Mouse (Mus musculus) right cerebral cortex, adult 2 months (tissue): Measurements from ENCODE around the gene Rpgrip1l.

ENCODE experiments used
- DNase-seq, 2 experiments: peaks; one replicate each; pipeline ENCODE4 v3.0.0; 2021 to 2022; ENCODE audit warnings: low spot score in 2 of 2

Rpgrip1l gene

DNA sequence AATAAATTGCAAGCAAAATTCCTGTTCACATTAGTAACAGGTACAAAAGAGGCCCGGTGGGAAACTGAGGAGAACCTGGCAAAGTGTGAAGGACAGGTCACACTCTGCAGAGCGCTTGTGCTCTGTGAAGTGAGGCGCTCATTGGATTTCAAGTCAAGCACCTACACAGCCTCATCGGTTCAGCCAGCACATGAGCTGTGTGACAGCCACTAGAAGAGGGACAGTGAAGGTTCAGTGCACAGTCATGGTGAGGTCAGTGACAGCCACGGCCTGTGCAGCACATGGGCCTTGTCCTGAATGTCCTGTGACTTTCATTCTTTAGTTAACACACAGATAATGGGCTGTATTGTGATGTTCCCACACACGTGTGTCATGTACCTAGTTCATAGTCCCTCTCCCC, 107.2 kb downstream of the Rpgrip1l start:
- DNase-seq = no peak

DNA sequence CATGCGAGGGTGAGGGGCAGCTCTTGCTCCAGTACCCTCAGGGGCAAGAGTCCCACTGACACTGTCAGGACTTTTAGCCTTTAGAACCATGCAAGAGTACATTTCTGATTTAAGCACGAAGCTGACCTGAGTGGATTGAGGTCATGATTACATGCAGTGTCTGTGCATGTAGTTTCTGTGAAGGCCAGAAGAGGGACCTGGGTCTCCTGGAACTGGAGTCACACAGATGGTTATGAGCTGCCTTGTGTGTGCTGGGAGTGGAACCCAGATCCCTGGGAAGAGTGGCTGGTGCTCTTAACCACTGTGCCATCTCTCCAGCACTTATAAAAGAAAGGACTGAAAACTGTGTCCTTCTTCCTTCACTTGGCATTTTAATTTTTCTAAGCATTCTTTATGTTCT, 111.9 kb downstream of the Rpgrip1l start:
- DNase-seq = no peak

DNA sequence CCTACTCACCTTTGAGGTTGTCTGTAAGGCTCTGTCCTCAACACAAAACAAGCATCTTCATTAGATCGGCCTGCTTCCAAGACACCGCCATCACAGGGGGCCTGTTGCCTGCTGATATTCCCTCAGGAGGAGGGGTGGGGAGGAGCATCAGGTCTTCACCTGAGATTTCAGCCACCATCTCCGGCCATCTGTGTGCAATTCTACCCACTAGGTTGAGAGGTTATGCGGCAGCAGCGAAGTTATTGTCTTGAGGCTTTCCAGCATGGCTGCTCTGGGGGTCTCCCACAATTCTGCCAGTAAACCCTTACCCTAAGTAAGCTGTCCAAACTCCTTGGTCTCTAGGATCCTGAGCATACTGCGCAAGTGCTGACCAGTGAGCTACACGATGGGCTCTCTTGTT, 113.2 kb downstream of the Rpgrip1l start, which contains the start of gene Aktip:
TSS of gene Aktip (minus strand) at position 101 of the 400 bp plus-strand sequence.
- DNase-seq = no peak

DNA sequence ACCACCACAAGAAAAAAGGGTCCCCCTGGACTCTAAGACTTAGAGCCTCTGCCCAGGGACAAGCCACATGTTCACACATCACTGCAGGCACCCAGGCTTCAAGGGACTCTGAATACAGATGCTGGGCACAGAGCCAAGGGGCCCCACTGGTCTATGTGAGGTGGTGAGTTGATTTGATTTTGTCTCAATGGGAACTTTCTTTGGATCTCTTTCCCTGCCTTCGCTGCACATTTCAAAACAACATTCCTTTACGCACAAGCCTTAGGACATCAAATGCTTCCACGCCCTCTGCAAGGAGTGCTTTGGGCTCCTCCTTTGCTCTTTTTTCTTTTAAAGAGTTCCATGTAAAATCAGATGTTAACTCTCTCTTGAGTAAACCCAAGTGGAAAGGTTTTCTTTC, 115.0 kb downstream of the Rpgrip1l start:
- no peak for DNase-seq

DNA sequence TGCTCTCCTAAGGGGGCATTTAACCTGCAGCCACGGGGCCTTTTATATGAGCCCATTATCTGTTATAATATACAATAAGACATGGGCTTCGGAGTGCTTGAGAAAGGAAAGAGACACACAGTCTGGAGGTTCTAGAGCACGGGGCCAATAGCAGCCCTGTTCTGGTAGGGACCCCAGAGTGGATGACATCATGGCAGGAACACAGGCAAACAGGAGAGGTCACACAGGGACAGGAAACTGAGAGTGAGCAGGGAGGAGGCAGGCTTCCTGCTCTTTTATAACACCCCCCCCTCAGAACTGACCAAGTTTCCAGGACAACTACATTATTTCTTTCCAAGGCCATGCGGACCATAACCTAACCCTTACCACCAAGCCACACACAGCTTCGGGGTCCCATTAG, 115.8 kb downstream of the Rpgrip1l start:
- DNase-seq = no peak

DNA sequence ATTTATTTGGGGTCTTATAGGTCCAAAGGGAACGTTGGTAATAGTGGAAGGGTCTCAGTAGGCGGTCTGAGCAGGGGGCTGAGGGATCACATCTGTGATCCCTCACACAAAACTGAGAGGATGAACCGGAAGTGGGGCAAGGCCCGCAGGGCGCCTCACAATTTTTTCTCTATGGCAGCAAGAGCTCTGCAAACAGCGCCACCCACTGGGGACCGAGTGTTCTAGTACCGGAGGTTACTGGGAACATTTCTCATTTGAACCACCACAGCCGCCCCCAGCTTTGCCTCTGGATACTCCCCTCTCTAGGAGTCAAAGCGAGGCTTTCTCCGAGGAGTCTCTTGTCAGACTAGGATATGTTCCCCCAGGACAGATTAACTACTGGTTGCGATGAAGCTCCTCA, 116.4 kb downstream of the Rpgrip1l start:
- DNase-seq = no peak

DNA sequence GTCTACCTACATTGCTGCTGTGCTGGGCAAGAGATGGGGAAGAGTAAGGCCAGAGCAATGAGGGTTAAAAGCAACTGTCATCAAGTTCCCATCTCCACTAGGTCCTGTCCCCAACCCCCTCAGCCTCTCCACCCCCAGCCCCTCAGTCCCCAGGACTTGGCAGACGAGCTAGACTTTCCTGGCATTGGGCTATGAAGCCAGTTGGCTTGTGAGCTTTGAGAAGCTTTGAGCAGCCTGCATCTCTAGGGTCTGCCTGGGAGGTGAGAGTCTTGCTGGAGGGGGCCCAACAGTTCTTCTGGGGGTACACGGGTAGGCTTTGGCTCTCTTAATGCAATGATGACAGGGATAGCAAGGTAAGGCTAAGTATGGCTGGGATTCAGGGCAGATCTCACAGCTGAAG, 119.0 kb downstream of the Rpgrip1l start:
- no peak for DNase-seq

DNA sequence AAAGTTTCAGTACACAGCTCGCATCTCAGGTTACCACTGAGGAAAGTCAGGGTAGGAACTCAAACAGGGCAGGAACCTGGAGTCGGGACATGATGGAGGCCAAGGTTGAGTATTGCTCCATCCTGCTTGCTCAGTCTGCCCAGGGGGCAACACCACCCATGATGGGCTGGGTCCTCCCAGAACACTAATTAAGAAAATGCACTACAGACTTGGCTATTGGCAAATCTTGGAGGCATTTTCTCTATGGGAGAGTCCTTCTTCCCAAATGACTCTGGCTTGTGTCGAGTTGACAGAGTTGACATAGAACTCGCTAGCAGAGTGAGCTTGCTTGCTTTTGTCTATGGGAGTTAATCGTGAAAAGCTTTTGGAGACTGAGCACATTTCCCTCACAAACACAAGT, 120.1 kb downstream of the Rpgrip1l start:
- DNase-seq = no peak

DNA sequence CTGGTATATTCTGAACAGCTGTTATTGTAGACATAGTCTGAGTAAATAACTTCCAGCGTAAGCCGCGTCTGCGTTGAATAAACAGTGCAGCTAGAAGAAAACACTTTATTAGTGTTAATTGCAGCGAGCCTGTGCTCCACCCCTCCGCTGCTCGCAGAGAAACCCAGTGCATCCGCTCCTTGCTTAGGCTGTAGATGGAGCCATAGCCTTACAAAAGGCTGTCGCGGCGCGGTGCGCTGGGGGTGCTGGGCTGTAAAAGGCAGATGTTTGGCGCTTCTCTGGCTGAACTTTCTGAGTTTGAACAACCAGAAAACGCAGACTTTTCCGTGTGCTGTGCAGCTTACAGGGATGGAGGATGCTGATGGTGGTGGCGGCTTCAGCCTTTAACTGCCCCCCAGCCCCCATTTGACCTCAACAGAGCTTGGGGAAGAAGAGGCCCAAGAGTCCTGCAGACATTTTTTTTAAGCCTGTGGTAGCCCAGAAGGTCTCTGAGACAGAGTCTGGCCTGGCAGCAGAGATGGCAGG, 122.2 kb downstream of the Rpgrip1l start:
- DNase-seq = peak; percentile 43 to 72

DNA sequence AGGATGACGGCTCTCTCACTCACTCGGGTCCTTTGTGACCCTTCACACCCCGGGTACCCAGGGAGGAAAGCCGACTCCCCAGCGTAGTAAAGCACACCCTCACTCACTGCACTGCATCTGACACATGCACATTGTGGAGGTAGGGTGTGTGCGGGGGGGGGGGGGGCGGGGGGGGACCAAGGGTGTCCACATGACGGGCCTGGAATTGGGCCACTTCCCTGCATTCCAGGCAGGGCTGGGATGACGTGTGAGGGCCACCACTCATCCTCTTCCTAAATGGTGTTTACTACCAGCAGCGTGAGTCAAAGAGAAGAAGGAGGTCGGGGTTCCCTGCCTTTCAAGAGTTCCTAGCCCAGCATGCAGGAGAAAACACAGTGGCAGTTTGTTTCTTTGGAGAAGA, 124.9 kb downstream of the Rpgrip1l start:
- no peak for DNase-seq

DNA sequence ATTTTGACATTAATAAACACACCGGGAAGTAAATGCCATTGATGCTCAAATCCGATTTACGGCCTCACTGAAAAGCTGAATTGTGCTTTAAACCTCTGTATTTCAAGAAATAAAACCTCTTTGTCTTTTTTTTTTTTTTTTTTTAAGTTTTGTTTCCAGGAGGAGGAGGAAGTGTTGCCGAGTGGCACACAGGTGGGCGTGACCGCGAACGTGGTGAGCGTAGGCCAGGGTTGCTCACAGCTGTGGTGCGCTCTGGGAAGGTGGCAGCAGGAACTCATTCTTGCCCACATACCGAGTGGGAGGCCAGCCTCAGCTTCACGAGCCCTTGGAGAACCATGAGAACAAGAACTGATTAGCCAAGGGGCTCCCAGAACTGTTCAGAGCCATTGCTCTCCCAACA, 126.7 kb downstream of the Rpgrip1l start:
- DNase-seq = no peak

DNA sequence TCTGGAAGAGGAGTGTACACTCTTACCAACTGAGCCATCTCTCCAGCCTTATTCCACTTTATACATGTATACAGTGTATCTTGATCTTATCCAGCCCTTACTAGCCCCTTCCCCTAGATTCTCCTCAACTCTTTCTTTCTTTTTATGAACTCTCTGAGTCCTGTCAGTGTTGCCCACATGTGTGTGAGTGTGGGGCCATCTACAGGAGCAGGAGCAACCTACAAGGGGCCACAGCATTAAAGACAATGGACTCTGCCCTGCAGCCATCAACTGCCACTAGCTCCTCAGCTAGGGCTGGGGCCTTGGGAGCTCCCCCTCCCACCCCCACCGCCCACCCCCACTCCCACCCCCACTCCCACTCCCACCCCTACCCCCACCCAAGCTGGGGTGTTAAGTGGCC, 135.4 kb downstream of the Rpgrip1l start:
- DNase-seq = no peak

DNA sequence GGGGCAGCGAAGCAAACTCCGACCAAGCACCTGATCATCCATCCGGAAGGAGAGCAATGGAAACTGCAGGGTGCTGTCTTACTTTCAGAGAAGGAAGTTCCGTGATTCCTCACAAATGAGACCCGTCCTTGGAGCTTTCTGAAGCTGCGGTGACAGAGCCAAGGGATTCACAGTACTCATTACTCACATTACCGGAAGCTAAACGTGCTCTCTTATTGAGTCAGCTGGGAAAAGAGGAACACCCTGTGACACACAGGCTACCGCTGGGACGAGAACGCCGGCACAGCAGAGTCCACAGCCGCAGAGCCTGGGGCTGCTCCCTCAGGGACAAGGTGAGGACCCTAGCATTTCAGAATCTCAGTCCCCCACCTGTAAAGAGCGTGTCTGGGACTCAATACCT, 136.9 kb downstream of the Rpgrip1l start:
- DNase-seq = no peak

DNA sequence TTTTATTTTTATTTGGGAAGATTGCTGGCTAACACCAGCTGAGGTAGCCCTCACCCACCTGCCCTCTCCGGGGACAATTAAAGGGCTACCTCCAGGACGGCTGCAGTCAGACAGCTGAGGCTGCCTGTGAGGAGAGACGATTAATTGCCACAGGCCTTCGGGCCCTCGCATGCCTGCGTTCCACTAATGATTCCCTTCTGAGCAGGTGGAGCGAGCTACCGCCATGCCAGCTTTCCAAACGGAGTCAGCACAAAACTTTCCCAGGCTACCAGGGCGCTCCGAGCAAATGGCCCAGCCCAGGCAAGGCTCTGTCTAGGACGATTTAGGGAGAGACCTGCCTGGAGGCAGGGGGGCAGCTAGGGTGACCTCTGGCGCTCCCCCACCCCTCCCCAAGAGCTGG, 141.5 kb downstream of the Rpgrip1l start:
- no peak for DNase-seq

DNA sequence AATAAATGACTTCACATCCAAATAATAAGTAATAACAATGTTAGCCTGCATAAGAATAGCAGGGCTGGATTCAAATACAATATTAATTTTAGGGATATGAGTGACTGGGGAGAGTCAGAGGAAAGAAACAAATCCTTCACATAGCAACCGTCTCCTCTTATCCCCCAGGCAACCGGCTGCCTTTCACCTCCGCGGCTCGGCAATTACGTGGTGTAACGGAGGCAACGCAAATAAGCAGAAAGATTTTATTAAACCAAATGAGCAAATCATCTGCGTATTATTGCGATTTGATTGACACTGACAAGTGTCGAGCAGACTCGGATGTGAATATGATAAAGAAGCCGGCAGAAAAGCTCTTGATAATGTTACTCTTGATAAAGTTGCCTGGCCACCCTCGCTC, 142.1 kb downstream of the Rpgrip1l start:
- DNase-seq = peak; percentile 13 to 45

DNA sequence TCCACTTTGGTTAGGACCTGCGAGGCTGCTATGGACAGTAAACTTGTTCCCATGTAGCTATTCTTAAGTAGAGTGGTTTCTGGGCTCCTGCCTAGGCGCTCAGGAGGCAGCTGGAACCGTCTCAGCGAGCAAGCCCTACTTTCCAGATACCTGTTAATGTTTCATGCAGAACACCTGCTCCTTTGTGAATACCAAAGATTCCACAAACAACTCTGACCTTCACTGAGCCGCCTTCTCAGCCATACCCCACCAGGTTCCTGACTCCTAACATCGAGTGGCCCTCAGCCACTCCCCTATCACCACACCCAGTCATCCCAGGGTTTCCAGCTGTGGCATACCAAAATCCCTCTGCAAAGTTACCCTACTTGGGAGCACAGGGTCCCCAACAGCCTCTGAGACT, 142.9 kb downstream of the Rpgrip1l start:
- DNase-seq = no peak
